Mouse (Mus musculus): ENCODE measurements around the gene Nipal3.

- no peak for TF ChIP-seq TAL1 (conservative IDR thresholded peaks at IDR 0.05; ENCODE audit: low read depth, low read length)
- TF ChIP-seq CTCF (IDR thresholded peaks at IDR 0.05; ENCODE audit: low read depth, low read length): no peak
- no peak for TF ChIP-seq GATA1 (IDR thresholded peaks at IDR 0.05; ENCODE audit: borderline replicate concordance, low read length)
- TF ChIP-seq GATA2 (IDR thresholded peaks at IDR 0.05; ENCODE audit: borderline replicate concordance, low read depth, low read length): no peak
- no peak for TF ChIP-seq POLR2AphosphoS5 (IDR thresholded peaks at IDR 0.05; ENCODE audit: insufficient replicate concordance, low read depth, low read length)
Measured at GRCm38 (mm10) chr4:135531236-135531635, 36.4 kb upstream of the Nipal3 start.
